Mouse (Mus musculus): Measurements from ENCODE around the gene Cdc42bpb. TPM values are rescaled to one million over a fixed set of nuclear protein-coding genes. Genes with fewer than 3 reads are reported as not detected.

Gene Cdc42bpb
- polyA plus RNA-seq, 1 experiment from 2014 or later = 44.9 TPM

DNA sequence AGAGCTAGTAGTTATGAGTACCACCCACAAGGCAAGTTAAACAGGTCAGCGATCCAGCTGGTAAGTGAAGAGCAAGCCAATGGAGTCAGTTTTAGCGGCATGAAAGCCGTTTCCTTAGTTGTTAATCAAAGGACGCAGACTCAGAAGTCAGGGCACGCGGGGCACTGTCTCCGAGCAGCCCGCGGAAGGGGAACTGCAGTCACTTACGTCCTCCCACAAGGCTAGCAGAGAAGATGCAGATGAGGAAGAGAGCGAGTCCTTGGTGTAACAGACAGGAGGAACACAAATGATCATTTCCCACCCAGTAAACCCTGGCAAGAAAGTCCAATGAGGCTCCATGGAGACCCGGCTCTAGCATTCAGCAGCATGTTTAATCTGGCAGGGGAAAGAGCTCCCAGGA, 68.3 kb downstream of the Cdc42bpb start:
- no peak overlapping the region for H3K27ac ChIP-seq
- 85% methylated on average over 12 of the region's 12 CpGs for WGBS
- H3K27me3 ChIP-seq (replicated peaks) = no peaks in the 10 kb centered on the region
- no peaks in the 10 kb centered on the region for H3K4me1 ChIP-seq
- no peak overlapping the region for H3K4me3 ChIP-seq
- no peak overlapping the region for H3K9ac ChIP-seq
- no peaks in the 10 kb centered on the region for H3K9me3 ChIP-seq
- H3K4me2 ChIP-seq = no peak overlapping the region
- peaks cover 84% of the 10 kb centered on the region for H3K36me3 ChIP-seq (replicated peaks)
- ATAC-seq (replicated peaks) = no peak

DNA sequence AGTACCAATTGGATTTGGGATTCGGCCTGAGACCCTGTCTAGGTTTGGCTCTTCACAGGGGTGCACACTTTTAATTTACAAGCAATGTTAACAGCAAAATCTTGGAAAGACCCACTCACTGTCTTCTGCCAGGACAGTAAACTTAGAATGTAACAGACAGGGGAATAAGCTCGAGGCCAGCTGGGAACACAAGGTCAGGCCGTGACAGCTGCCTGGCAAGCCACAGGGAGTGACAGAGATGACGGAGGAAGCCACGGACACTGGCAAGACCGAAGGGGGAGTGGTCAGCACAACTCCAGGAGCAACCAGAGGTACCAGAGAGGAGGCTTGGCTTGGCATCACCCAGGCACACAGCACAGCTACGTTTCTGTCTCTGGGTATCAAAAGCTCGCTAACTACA, 70.7 kb downstream of the Cdc42bpb start:
- 90% methylated on average over 8 of the region's 8 CpGs for WGBS
- H3K27ac ChIP-seq = no peak overlapping the region
- H3K36me3 ChIP-seq (replicated peaks) = peaks cover 80% of the 10 kb centered on the region
- no peak overlapping the region for H3K9ac ChIP-seq
- H3K4me2 ChIP-seq = no peak overlapping the region
- no peaks in the 10 kb centered on the region for H3K9me3 ChIP-seq
- no peak overlapping the region for H3K4me3 ChIP-seq
- H3K4me1 ChIP-seq = no peaks in the 10 kb centered on the region
- H3K27me3 ChIP-seq (replicated peaks) = no peaks in the 10 kb centered on the region
- ATAC-seq (replicated peaks) = no peak

DNA sequence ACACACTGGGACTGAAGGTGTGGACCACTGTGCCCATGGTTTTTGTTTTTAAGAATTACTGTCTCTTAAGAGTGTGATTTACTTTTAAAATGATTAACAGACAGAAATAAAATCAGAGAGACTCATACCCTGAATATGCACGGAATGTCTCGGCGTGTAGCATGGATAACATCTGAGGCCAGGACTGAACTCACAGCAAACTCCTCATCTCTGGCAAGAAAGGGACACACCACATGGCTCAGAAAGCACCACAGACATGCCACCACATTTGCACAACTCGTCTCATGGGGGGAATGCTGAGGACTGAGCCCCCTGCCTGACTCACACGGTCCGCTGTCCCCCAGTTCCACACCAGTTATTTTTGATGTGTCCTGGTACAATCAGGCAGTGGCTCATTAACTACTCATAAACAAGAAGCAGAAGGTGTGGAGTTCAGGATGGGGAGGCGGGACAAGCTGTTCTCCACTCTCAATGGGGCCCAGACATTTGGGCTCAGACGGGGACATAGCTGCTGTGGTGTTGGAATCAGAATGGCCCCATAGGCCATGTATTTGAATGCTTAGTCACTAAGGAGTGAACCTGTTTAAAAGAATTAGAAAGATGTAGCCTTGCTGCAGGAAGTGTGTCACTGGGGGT, 73.7 kb downstream of the Cdc42bpb start:
- Histone ChIP-seq H3K27me3 (replicated peaks) (no peaks in the 10 kb centered on the region), H3K4me3 (no peak overlapping the region), H3K9me3 (no peaks in the 10 kb centered on the region), H3K27ac (no peak overlapping the region), H3K36me3 (replicated peaks) (peaks cover 75% of the 10 kb centered on the region), H3K9ac (no peak overlapping the region), H3K4me2 (no peak overlapping the region), H3K4me1 (no peaks in the 10 kb centered on the region)
- ATAC-seq (replicated peaks) = no peak
- WGBS = 92% methylated on average over 8 of the region's 8 CpGs

DNA sequence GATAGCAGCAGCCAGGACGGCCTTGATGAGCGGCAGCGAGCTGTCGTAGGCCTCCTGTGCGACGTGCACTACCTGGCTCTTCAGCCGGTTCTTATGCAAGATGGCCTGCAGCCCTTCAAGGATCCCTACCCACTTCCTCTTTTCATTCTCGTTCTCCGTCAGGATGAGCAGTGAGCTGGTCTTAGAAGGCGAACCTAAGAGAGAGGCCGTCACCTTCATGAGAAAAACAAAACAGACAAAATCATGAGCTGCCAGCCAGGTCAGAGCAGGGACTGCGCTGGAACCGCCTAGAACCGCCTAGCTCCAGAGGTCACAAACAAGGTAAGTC, 75.5 kb downstream of the Cdc42bpb start:
- 95% methylated on average over 14 of the region's 14 CpGs for WGBS
- no peak for ATAC-seq (replicated peaks)
- Histone ChIP-seq H3K9me3 (no peaks in the 10 kb centered on the region), H3K27me3 (replicated peaks) (no peaks in the 10 kb centered on the region), H3K4me2 (no peak overlapping the region), H3K4me3 (no peak overlapping the region), H3K4me1 (no peaks in the 10 kb centered on the region), H3K27ac (no peak overlapping the region), H3K9ac (no peak overlapping the region), H3K36me3 (replicated peaks) (peaks cover 87% of the 10 kb centered on the region)

DNA sequence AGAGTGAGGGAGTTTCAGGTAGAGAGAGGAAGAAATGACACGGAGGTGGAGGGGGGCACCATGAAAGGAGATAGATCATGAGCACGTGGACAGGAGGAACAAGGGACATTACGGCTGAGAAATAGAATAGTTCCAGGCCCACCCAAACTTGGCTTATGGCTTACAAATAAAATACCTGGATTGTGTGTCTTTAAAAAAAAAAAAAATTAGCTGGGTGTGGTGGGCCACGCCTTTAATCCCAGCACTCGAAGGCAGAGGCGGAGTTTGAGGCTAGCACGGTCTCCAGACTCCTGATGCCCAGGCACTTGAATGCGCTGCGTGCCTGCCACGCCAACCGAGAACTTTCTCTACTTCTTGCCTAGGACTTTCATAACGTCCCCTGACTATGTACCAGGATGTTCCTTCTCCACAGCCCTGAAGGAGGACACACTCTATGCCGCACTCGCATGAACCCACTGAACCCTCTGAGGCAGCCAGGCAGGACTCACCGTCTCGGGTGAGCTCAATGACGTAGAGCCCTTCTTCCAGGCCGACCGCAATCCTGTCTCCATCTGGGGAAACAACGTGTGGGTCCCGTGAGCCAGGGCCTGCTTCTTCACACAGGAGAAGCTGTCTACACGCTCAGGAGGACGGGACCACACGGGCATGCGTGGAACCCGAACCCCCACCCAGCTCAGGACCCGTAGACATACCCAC, 76.0 kb downstream of the Cdc42bpb start:
- no peak overlapping the region for H3K4me3 ChIP-seq
- no peak for ATAC-seq (replicated peaks)
- no peaks in the 10 kb centered on the region for H3K4me1 ChIP-seq
- 94% methylated on average over 27 of the region's 27 CpGs for WGBS
- H3K27me3 ChIP-seq (replicated peaks) = no peaks in the 10 kb centered on the region
- H3K27ac ChIP-seq = no peak overlapping the region
- no peaks in the 10 kb centered on the region for H3K9me3 ChIP-seq
- H3K4me2 ChIP-seq = no peak overlapping the region
- peaks cover 84% of the 10 kb centered on the region for H3K36me3 ChIP-seq (replicated peaks)
- no peak overlapping the region for H3K9ac ChIP-seq

DNA sequence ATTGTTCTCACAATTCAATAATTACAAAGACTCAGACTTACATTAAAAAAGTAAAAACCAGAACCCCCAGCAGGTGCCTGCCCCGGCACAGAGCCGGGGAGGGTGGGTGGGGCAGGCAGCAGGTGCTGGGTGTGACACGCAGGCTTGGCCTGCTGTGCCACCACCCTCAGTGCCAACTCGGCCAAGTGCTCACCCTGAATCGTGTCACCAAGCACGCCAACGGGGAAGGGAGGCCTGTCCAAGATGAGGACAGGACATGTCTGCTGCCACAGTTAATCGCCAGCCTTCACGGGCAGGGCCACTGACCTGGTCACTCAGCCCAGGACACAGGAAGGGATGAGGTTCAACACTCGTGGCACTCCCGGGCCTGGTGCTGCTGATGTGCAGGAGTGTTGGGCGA, 84.5 kb downstream of the Cdc42bpb start:
- 94% methylated on average over 12 of the region's 12 CpGs for WGBS
- no peak overlapping the region for H3K4me2 ChIP-seq
- no peak overlapping the region for H3K27ac ChIP-seq
- H3K27me3 ChIP-seq (replicated peaks) = no peaks in the 10 kb centered on the region
- no peak overlapping the region for H3K9ac ChIP-seq
- no peak for ATAC-seq (replicated peaks)
- H3K4me1 ChIP-seq = no peaks in the 10 kb centered on the region
- H3K36me3 ChIP-seq (replicated peaks) = peaks cover 52% of the 10 kb centered on the region
- no peaks in the 10 kb centered on the region for H3K9me3 ChIP-seq
- H3K4me3 ChIP-seq = no peak overlapping the region

DNA sequence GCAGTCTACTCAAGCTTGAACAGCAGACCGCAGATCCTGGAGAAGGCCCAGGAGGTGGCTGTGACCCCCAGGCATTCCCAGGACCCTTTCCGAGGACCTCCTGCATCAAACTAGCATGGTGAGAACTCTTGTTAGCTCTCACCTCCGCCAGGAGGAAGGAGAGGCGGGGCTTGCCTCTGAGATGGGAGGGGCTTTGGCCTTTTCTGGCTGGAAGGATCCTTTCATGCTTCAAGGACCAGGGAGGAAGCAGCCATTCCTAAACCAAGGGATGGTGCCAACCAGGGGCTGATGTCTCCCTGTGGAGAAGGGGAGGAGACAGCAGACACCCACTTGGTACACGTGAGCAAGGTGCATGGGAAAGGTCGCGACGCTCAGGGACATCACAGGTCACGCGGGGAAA, 93.0 kb downstream of the Cdc42bpb start:
- H3K27me3 ChIP-seq (replicated peaks) = no peaks in the 10 kb centered on the region
- peaks cover 10% of the 10 kb centered on the region for H3K4me1 ChIP-seq
- H3K9ac ChIP-seq = no peak overlapping the region
- no peak for ATAC-seq (replicated peaks)
- peak overlapping the region; percentile 33 for H3K4me2 ChIP-seq
- H3K36me3 ChIP-seq (replicated peaks) = no peaks in the 10 kb centered on the region
- 23% methylated on average over 10 of the region's 10 CpGs for WGBS
- H3K4me3 ChIP-seq = no peak overlapping the region
- no peak overlapping the region for H3K27ac ChIP-seq
- H3K9me3 ChIP-seq = no peaks in the 10 kb centered on the region

DNA sequence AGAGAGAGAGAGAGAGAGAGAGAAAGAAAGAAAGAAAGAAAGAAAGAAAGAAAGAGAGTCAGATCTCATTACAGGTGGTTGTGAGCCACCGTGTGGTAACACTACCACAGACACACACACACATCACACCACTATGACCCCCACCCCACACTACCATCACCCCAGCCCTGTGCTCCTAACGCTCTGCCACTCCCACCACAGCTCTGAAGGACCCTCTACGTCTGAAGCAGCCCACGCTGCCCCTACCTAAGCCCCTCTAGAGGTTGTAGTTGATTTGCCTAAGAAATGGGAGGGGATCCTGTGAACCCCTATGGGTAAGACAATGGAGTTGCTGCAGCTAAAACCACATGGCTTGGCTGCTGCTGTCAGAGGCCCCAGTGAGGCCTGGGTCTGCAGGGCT, 93.9 kb downstream of the Cdc42bpb start:
- Histone ChIP-seq H3K36me3 (replicated peaks) (no peaks in the 10 kb centered on the region), H3K4me3 (no peak overlapping the region), H3K9me3 (no peaks in the 10 kb centered on the region; the same call in 1 of the 2 replicates), H3K4me2 (no peak overlapping the region), H3K4me1 (peaks cover 10% of the 10 kb centered on the region), H3K27me3 (replicated peaks) (0 out of 2 replicates have a peak, but pooled peaks cover 4% of the 10 kb centered on the region), H3K27ac (no peak overlapping the region), H3K9ac (no peak overlapping the region)
- 59% methylated on average over 4 of the region's 4 CpGs for WGBS
- no peak for ATAC-seq (replicated peaks)

DNA sequence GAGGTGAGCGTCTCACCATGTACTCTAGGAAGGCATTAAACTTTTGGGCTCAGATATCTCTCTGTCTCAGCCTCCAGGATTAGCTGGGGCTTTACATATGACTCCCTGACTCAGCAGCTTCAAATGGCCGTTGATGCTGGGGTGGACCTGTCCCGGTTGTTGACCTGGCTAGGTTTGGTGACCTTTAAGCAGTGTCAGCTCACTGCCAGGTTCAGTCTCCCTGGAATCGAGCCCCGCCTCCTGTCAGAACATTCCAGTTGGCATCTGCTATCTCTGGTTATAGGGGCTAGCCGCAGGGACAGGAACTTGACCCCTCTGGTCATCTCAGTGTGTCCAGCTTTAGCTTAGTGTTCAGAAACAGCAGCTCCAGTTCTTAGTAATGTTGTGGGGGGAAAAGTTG, 101.1 kb downstream of the Cdc42bpb start:
- H3K9me3 ChIP-seq = no peaks in the 10 kb centered on the region; the same call in 1 of the 2 replicates
- H3K27ac ChIP-seq = no peak overlapping the region
- no peak overlapping the region for H3K4me3 ChIP-seq
- no peak overlapping the region for H3K9ac ChIP-seq
- no peak for ATAC-seq (replicated peaks)
- H3K36me3 ChIP-seq (replicated peaks) = no peaks in the 10 kb centered on the region
- no peak overlapping the region for H3K4me2 ChIP-seq
- H3K27me3 ChIP-seq (replicated peaks) = peaks cover 64% of the 10 kb centered on the region
- peaks cover 21% of the 10 kb centered on the region for H3K4me1 ChIP-seq
- 55% methylated on average over 6 of the region's 6 CpGs for WGBS

DNA sequence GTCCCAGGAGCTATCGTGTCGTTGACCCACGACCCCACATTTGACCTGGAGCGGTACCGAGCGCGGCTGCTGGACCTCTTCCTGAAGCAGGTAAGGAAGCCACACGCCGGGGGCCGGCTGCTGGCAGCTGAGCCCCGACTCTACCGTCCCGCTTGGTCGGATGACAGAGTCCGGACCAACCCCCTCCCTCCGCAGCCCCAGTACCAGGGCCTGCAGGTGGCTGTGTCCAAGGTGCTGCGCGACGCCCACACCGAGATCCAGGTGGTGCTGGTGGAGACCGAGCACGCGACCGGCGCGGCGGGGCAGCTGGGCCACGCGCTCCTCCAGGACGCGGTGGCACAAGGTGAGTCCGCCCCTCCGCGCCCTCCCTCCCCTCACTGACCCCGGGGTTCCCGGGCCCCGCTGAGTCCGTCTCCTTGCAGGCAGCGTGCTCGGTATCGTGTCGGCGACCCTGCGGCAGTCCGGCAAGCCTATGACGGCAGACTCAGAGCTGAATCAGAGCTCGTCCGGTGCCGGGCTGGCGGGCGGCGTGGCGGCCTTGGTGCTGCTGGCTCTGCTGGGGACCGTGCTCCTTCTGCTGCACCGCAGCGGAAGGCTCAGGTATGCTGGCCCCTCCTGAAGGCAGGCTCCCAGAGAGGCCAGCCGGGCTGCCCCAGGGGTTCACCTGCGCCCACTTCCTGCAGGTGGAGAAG, 102.2 kb downstream of the Cdc42bpb start:
- Histone ChIP-seq H3K4me1 (peaks cover 21% of the 10 kb centered on the region), H3K9ac (peak overlapping the region; percentile 33), H3K4me3 (peak overlapping the region; percentile 41), H3K4me2 (peak overlapping the region; percentile 79), H3K27ac (no peak overlapping the region), H3K9me3 (no peaks in the 10 kb centered on the region; the same call in 1 of the 2 replicates), H3K27me3 (replicated peaks) (peaks cover 74% of the 10 kb centered on the region), H3K36me3 (replicated peaks) (no peaks in the 10 kb centered on the region)
- 2% methylated on average over 58 of the region's 58 CpGs for WGBS
- ATAC-seq (replicated peaks) = peak; percentile 38; the same call in 1 of the 2 replicates

DNA sequence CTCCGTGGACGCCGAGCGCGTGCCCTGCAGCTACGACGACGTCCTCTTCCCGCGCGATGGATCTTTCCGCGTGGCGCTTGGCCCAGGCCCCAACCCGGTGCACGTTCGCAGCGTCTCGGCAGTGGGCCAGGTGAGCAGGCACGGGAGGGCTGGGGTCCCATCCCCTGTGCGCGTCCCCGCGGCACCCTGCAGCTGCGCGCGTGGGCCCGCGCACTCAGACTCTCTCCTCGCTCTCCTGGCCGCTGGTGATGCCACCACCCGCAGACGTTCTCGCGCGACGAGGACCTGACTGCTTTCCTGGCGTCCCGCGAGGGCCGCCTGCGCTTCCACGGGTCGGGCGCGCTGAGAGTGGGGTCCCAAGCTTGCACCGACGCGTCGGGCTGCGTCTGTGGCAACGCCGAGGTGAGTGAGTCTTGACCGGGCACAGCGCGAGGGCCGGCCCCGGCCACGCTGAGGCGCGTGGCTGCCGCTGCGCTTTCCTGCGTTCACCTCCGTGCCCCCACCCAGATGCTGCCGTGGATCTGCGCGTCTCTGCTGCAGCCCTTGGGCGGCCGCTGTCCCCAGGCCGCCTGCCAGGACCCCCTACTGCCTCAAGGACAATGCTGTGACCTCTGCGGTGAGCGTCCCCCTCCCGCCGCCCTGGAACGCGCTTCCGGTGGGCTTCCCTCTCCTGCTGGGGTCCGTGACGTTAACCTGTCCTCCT, 102.9 kb downstream of the Cdc42bpb start:
- 2% methylated on average over 78 of the region's 80 CpGs for WGBS
- Histone ChIP-seq H3K9me3 (no peaks in the 10 kb centered on the region; the same call in 1 of the 2 replicates), H3K27me3 (replicated peaks) (peaks cover 81% of the 10 kb centered on the region)

DNA sequence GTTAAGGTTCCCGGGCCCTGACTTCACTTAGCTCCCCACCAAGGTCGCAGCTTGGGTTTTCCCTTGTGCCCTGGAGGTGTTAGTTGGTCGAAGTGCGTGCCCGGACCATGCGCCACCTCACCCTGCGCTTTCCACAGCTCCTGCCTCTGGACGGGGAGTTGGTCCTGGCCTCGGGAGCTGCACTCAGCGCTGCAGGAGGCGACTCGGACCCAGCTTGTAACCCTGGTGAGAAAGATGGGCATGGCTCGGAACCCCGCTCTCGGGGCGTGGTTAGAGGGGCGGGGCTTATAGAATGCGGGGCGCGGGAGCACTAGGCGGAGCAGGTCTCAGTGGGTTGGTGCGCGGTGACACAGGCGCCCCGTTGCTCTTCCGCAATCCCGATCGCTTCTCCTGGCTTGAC, 103.5 kb downstream of the Cdc42bpb start:
- 0 out of 2 replicates have a peak, but pooled peaks have one; percentile 11 for ATAC-seq (replicated peaks)
- peaks cover 82% of the 10 kb centered on the region for H3K27me3 ChIP-seq (replicated peaks)
- 3% methylated on average over 28 of the region's 28 CpGs for WGBS
- H3K36me3 ChIP-seq (replicated peaks) = no peaks in the 10 kb centered on the region
- H3K9me3 ChIP-seq = no peaks in the 10 kb centered on the region; the same call in 1 of the 2 replicates
- peaks cover 21% of the 10 kb centered on the region for H3K4me1 ChIP-seq
- H3K4me3 ChIP-seq = peak overlapping the region; percentile 41
- peak overlapping the region; percentile 33; the same call in 1 of the 2 replicates for H3K9ac ChIP-seq
- H3K4me2 ChIP-seq = peak overlapping the region; percentile 79
- no peak overlapping the region for H3K27ac ChIP-seq

More for the DNA sequence above, 102.9 kb downstream of the Cdc42bpb start:
- Histone ChIP-seq H3K4me3 (peak overlapping the region; percentile 41), H3K9ac (peak overlapping the region; percentile 33), H3K4me1 (peaks cover 21% of the 10 kb centered on the region), H3K36me3 (replicated peaks) (no peaks in the 10 kb centered on the region), H3K27ac (no peak overlapping the region), H3K4me2 (peak overlapping the region; percentile 79)
- ATAC-seq (replicated peaks) = 0 out of 2 replicates have a peak, but pooled peaks have one; percentile 41
